Mouse (Mus musculus): ENCODE measurements around the gene Coq6.
A peak's percentile ranks its signal among the peaks of the same experiment; 100 is the strongest.
"Not testable (repeated sequence)": the region's sequence is repeated elsewhere in the genome, so short reads cannot be mapped to it uniquely, and the experiment has no call there.

Gene Coq6

GRCm38 (mm10) chr12:84361555-84362489, at the start of gene Coq6, which contains the start of gene Fam161b:
Gene Coq6 (plus strand): TSS chr12:84361657.
Gene Fam161b (minus strand): TSS chr12:84361833.
- DNase-seq (ENCODE audit: low read depth, low spot score), result peak; percentile 96

- peak; percentile 8 for DNase-seq (ENCODE audit: low read depth, low spot score)
Measured at GRCm38 (mm10) chr12:84316006-84316405, 45.5 kb upstream of the Coq6 start.

- DNase-seq (ENCODE audit: low read depth, low spot score), result peak; percentile 84
Measured at GRCm38 (mm10) chr12:84316721-84317621, 44.5 kb upstream of the Coq6 start, which contains the start of gene Zfp410. Gene Zfp410 (plus strand): TSS chr12:84316852.

GRCm38 (mm10) chr12:84327111-84327512, 34.3 kb upstream of the Coq6 start:
- no peak for DNase-seq (ENCODE audit: low read depth, low spot score)

- DNase-seq (ENCODE audit: low read depth, low spot score), result no peak
Measured at GRCm38 (mm10) chr12:84336963-84337625, 24.4 kb upstream of the Coq6 start.

- no peak for DNase-seq (ENCODE audit: low read depth, low spot score)
Measured at GRCm38 (mm10) chr12:84347192-84347591, 14.3 kb upstream of the Coq6 start.

GRCm38 (mm10) chr12:84358699-84359098, 2.8 kb upstream of the Coq6 start:
- DNase-seq (ENCODE audit: low read depth, low spot score), result not testable (repeated sequence)

GRCm38 (mm10) chr12:84362872-84363271, 1.4 kb downstream of the Coq6 start:
- no peak for DNase-seq (ENCODE audit: low read depth, low spot score)

GRCm38 (mm10) chr12:84364291-84364690, 2.8 kb downstream of the Coq6 start:
- DNase-seq (ENCODE audit: low read depth, low spot score), result no peak

- DNase-seq (ENCODE audit: low read depth, low spot score), result no peak
Measured at GRCm38 (mm10) chr12:84365137-84365536, 3.7 kb downstream of the Coq6 start.

GRCm38 (mm10) chr12:84366971-84367370, 5.5 kb downstream of the Coq6 start:
- no peak for DNase-seq (ENCODE audit: low read depth, low spot score)

GRCm38 (mm10) chr12:84371647-84372046, 10.2 kb downstream of the Coq6 start:
- DNase-seq (ENCODE audit: low read depth, low spot score), result no peak

GRCm38 (mm10) chr12:84373831-84374481, 12.5 kb downstream of the Coq6 start:
- DNase-seq (ENCODE audit: low read depth, low spot score), result no peak

- DNase-seq (ENCODE audit: low read depth, low spot score), result no peak
Measured at GRCm38 (mm10) chr12:84382369-84382768, 20.9 kb downstream of the Coq6 start.

GRCm38 (mm10) chr12:84384644-84385081, 23.2 kb downstream of the Coq6 start:
- peak; percentile 30 for DNase-seq (ENCODE audit: low read depth, low spot score)

- no peak for DNase-seq (ENCODE audit: low read depth, low spot score)
Measured at GRCm38 (mm10) chr12:84385408-84385807, 24.0 kb downstream of the Coq6 start.

- no peak for DNase-seq (ENCODE audit: low read depth, low spot score)
Measured at GRCm38 (mm10) chr12:84388097-84388496, 26.6 kb downstream of the Coq6 start.

GRCm38 (mm10) chr12:84388774-84389400, 27.4 kb downstream of the Coq6 start:
- DNase-seq (ENCODE audit: low read depth, low spot score), result no peak

- no peak for DNase-seq (ENCODE audit: low read depth, low spot score)
Measured at GRCm38 (mm10) chr12:84390336-84390735, 28.9 kb downstream of the Coq6 start.

GRCm38 (mm10) chr12:84392681-84393080, 31.2 kb downstream of the Coq6 start:
- no peak for DNase-seq (ENCODE audit: low read depth, low spot score)
